8 mouse cellular contexts compared by ENCODE assay signal in genomic region chr1:156674195-156675000, GRCm38 (mm10). TPM values are rescaled to one million over a fixed set of nuclear protein-coding genes. Genes with fewer than 3 reads are reported as not detected.
DNase-seq lines count a peak whose midpoint lies in the region; ATAC-seq and TF ChIP-seq lines count a peak whose summit lies in the region.

Gene Tor3a (minus strand): TSS chr1:156674356.

- H3K27ac ChIP-seq in embryonic facial prominence, embryonic 15.5 days (replicated peaks), result peak within 1 kb of the TSS; percentile 66
- no peak within 1 kb of the TSS for H3K27ac ChIP-seq in heart, embryonic 11.5 days (ENCODE audit: low read depth, low read length)
- peak within 1 kb of the TSS; percentile 78 for H3K27ac ChIP-seq in kidney, embryonic 15.5 days
- H3K27ac ChIP-seq in liver, embryonic 12.5 days, result 0 out of 2 replicates have a peak within 1 kb of the TSS, but pooled peaks have one; percentile 48

- peak within 1 kb of the TSS; percentile 91 for H3K4me2 ChIP-seq in embryonic facial prominence, embryonic 15.5 days (replicated peaks)
- H3K4me2 ChIP-seq in heart, embryonic 11.5 days, result peak within 1 kb of the TSS; percentile 100
- peak within 1 kb of the TSS; percentile 99 for H3K4me2 ChIP-seq in kidney, embryonic 15.5 days
- H3K4me2 ChIP-seq in liver, embryonic 12.5 days, result peak within 1 kb of the TSS; percentile 99
- H3K4me2 ChIP-seq in myocyte (ENCODE audit: low read depth), result peak within 1 kb of the TSS; percentile 94

- peak within 1 kb of the TSS; percentile 27 for H3K9ac ChIP-seq in embryonic facial prominence, embryonic 15.5 days
- peak within 1 kb of the TSS; percentile 66 for H3K9ac ChIP-seq in heart, embryonic 11.5 days (ENCODE audit: low read depth, low read length)
- H3K9ac ChIP-seq in kidney, embryonic 15.5 days, result peak within 1 kb of the TSS; percentile 69
- H3K9ac ChIP-seq in liver, embryonic 12.5 days, result peak within 1 kb of the TSS; percentile 69

- H3ac ChIP-seq in myocyte (ENCODE audit: control insufficient read depth, insufficient read length), result peak within 1 kb of the TSS; percentile 42

- no peaks in the 10 kb centered on the region for H3K27me3 ChIP-seq in embryonic facial prominence, embryonic 15.5 days
- no peaks in the 10 kb centered on the region for H3K27me3 ChIP-seq in heart, embryonic 11.5 days (ENCODE audit: control insufficient read depth, insufficient read depth, low read length)
- no peaks in the 10 kb centered on the region for H3K27me3 ChIP-seq in kidney, embryonic 15.5 days
- H3K27me3 ChIP-seq in liver, embryonic 12.5 days (replicated peaks), result peaks cover 23% of the 10 kb centered on the region; the same call in 1 of the 2 replicates
- no peaks in the 10 kb centered on the region for H3K27me3 ChIP-seq in myocyte (ENCODE audit: control insufficient read depth, insufficient read depth, insufficient read length)
- no peaks in the 10 kb centered on the region for H3K27me3 ChIP-seq in splenic B cell, adult 2 months (ENCODE audit: control insufficient read depth, insufficient read depth, low read length, poor library complexity, severe bottlenecking)

- peak within 1 kb of the TSS; percentile 60 for H3K4me3 ChIP-seq in embryonic facial prominence, embryonic 15.5 days (replicated peaks)
- peak within 1 kb of the TSS; percentile 68 for H3K4me3 ChIP-seq in heart, embryonic 11.5 days (ENCODE audit: low read depth, low read length)
- peak within 1 kb of the TSS; percentile 73 for H3K4me3 ChIP-seq in kidney, embryonic 15.5 days (replicated peaks)
- H3K4me3 ChIP-seq in liver, embryonic 12.5 days, result peak within 1 kb of the TSS; percentile 72
- H3K4me3 ChIP-seq in myocyte, result peak within 1 kb of the TSS; percentile 90

- no peaks in the 10 kb centered on the region for H3K36me3 ChIP-seq in embryonic facial prominence, embryonic 15.5 days
- no peaks in the 10 kb centered on the region for H3K36me3 ChIP-seq in heart, embryonic 11.5 days (ENCODE audit: control insufficient read depth, insufficient read depth, low read length)
- peaks cover 5% of the 10 kb centered on the region; the same call in 1 of the 2 replicates for H3K36me3 ChIP-seq in kidney, embryonic 15.5 days
- H3K36me3 ChIP-seq in liver, embryonic 12.5 days, result peaks cover 2% of the 10 kb centered on the region
- H3K36me3 ChIP-seq in myocyte (ENCODE audit: control insufficient read depth, insufficient read depth), result peaks cover 8% of the 10 kb centered on the region
- H3K36me3 ChIP-seq in splenic B cell, adult 2 months (ENCODE audit: control insufficient read depth, insufficient read depth, low read length, poor library complexity, severe bottlenecking), result peaks cover 4% of the 10 kb centered on the region; the same call in 1 of the 2 replicates

- peak; percentile 78 for DNase-seq in CD4-positive helper T cell, adult 2 months (ENCODE audit: low read depth, low spot score)
- peak; percentile 52 to 65 for DNase-seq in adrenal gland, postnatal 4 days (ENCODE audit: low spot score in 2 of 2)
- peak; percentile 88 for DNase-seq in splenic B cell, adult 2 months (ENCODE audit: low read depth, low spot score)

- WGBS in embryonic facial prominence, embryonic 15.5 days, result 5% methylated on average over 37 of the region's 37 CpGs
- WGBS in heart, embryonic 11.5 days (ENCODE audit: insufficient replicate concordance), result 6% methylated on average over 37 of the region's 37 CpGs
- 6% methylated on average over 37 of the region's 37 CpGs for WGBS in kidney, embryonic 15.5 days
- WGBS in liver, embryonic 12.5 days (ENCODE audit: insufficient replicate concordance), result 7% methylated on average over 37 of the region's 37 CpGs

- TF ChIP-seq POLR2A in myocyte (IDR thresholded peaks at IDR 0.05; ENCODE audit: insufficient read length, low read depth), result peak; percentile 58

- peaks cover 12% of the 10 kb centered on the region for H3K4me1 ChIP-seq in embryonic facial prominence, embryonic 15.5 days
- peaks cover 3% of the 10 kb centered on the region; the same call in 1 of the 2 replicates for H3K4me1 ChIP-seq in heart, embryonic 11.5 days (ENCODE audit: control insufficient read depth, insufficient read depth, low read length)
- peaks cover 20% of the 10 kb centered on the region for H3K4me1 ChIP-seq in kidney, embryonic 15.5 days
- H3K4me1 ChIP-seq in liver, embryonic 12.5 days, result peaks cover 22% of the 10 kb centered on the region

- no peaks in the 10 kb centered on the region for H3K9me3 ChIP-seq in embryonic facial prominence, embryonic 15.5 days (replicated peaks)
- H3K9me3 ChIP-seq in heart, embryonic 11.5 days (replicated peaks; ENCODE audit: control insufficient read depth, low read length), result no peaks in the 10 kb centered on the region
- no peaks in the 10 kb centered on the region for H3K9me3 ChIP-seq in kidney, embryonic 15.5 days (replicated peaks)
- no peaks in the 10 kb centered on the region for H3K9me3 ChIP-seq in liver, embryonic 12.5 days (replicated peaks)

- ATAC-seq in embryonic facial prominence, embryonic 15.5 days (ENCODE audit: insufficient number of reproducible peaks, low FRiP score, low TSS enrichment, low read depth), result peak; percentile 82
- ATAC-seq in heart, embryonic 11.5 days (replicated peaks; ENCODE audit: insufficient number of reproducible peaks, low FRiP score, low TSS enrichment), result peak; percentile 76
- ATAC-seq in kidney, embryonic 15.5 days (replicated peaks; ENCODE audit: low FRiP score), result peak; percentile 93
- ATAC-seq in liver, embryonic 12.5 days, result peak; percentile 75

- peaks cover 5% of the 10 kb centered on the region for H3K79me2 ChIP-seq in myocyte (ENCODE audit: control insufficient read depth, insufficient read depth)

TF ChIP-seq in myocyte, 11 proteins besides CTCF, POLR2A, EP300 and RAD21:
- TF ChIP-seq CEBPB (IDR thresholded peaks at IDR 0.05; ENCODE audit: insufficient read depth, poor library complexity, severe bottlenecking) (peak; percentile 72; the same call in 1 of the 2 replicates), TCF3 (IDR thresholded peaks at IDR 0.05; ENCODE audit: insufficient read length, low read depth) (peak; percentile 52), POLR2AphosphoS2 (IDR thresholded peaks at IDR 0.05; ENCODE audit: insufficient read length, low read depth) (peak; percentile 65), REST (IDR thresholded peaks at IDR 0.05; ENCODE audit: insufficient read depth, insufficient read length) (no peak), MYOD1 (IDR thresholded peaks at IDR 0.05; ENCODE audit: control insufficient read depth in 1 of 3, insufficient read length in 2 of 3, low read depth in 2 of 3) (peak in 2 of 3 experiments; percentile 26 to 86), TCF12 (IDR thresholded peaks at IDR 0.05; ENCODE audit: insufficient read depth, poor library complexity, severe bottlenecking) (peak; percentile 56), USF1 (IDR thresholded peaks at IDR 0.05; ENCODE audit: low read depth) (no peak), MAX (IDR thresholded peaks at IDR 0.05; ENCODE audit: low read depth) (no peak), SRF (IDR thresholded peaks at IDR 0.05; ENCODE audit: control insufficient read depth, insufficient read length, low read depth) (no peak), MYOG (IDR thresholded peaks at IDR 0.05; ENCODE audit: control insufficient read depth in 1 of 3, insufficient read depth in 1 of 3, insufficient read length in 2 of 3, low read depth in 2 of 3) (peak; percentile 49 to 94 (median 56)), E2F4 (IDR thresholded peaks at IDR 0.05; ENCODE audit: insufficient read depth) (no peak)

RNA-seq across cellular contexts. Expression of gene Tor3a, which starts in this region (rescaled TPM):
- 10 to 100 TPM; 15.7 to 17.1 TPM for total RNA-seq in adrenal gland, postnatal 4 days (2021)
- 13.7 and 15.4 TPM in 2 replicates for polyA plus RNA-seq in embryonic facial prominence, embryonic 15.5 days (2015; fragmentation: Nextera tagmentation; extraction: Ambion mirVana)
- 4.5 and 5.5 TPM in 2 replicates for polyA plus RNA-seq in heart, embryonic 11.5 days (2014; fragmentation: Nextera tagmentation; extraction: Ambion mirVana)
- polyA plus RNA-seq in kidney, embryonic 15.5 days (2015; fragmentation: Nextera tagmentation; extraction: Ambion mirVana), result 16.8 and 17.8 TPM in 2 replicates
- polyA plus RNA-seq in liver, embryonic 12.5 days (2016; fragmentation: Nextera tagmentation; extraction: Ambion mirVana), result 2.9 and 3.3 TPM in 2 replicates
- 45.9 TPM for polyA plus RNA-seq in myocyte (2012; fragmentation: generic; extraction: Trizol)
